Mouse (Mus musculus) cerebellum, adult 11-12 months (tissue): ENCODE measurements around the gene Arid1b.

Experiments
- DNase-seq: peaks from one replicate; pipeline ENCODE4 v3.0.0; 2022

Gene Arid1b

DNA sequence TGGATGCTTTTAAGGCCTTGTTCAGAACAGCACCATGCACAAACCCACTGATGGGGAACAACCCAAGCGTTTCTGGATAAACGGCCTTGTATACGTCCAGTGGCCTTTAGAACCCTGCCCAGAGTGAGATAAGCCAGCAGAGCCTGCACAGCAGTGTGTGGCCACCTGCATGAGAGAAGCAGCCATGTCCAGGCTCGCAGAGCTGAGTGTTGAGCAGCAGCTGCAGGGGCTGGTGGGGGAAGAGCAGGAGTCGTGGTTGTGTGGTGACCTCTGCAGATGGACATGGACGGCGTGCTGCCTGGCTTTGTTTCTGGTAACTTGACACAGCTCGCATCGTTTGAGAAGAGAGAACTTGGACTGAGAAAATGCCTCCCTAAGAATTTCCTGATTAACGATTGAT is 97.8 kb downstream of the Arid1b start:
- DNase-seq: peak; percentile 13

DNA sequence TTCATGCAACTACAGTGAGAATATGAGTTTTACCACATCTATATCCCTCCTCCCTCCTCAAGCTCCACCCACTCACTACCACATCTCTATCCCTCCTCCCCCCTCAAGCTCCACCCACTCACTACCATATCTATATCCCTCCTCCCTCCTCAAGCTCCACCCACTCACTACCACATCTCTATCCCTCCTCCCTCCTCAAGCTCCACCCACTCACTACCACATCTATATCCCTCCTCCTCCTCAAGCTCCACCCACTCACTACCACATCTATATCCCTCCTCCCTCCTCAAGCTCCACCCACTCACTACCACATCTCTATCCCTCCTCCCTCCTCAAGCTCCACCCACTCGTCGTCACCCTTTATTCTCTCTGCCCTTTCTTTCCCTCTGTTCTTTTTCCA is 99.2 kb downstream of the Arid1b start:
- peak; percentile 11 for DNase-seq

DNA sequence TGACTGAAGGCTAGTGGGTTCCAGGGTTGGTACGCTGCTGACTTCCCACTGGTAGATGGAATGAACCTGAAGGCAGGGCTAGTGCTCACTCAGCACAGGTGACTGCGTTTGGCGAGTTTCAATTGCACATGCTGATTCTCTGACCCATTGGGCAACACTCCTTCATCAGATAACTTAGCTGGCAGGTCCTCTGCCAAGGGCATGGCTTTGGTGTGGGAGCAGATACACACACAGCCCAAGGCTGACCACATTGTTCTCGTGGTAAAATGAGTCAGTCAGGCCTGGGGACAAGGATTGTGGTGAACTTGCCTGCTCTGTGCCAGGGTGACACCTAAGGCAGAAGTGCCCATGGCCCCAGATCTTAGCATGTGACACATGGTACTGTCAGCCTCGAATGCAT is 100.5 kb downstream of the Arid1b start:
- DNase-seq: peak; percentile 16

DNA sequence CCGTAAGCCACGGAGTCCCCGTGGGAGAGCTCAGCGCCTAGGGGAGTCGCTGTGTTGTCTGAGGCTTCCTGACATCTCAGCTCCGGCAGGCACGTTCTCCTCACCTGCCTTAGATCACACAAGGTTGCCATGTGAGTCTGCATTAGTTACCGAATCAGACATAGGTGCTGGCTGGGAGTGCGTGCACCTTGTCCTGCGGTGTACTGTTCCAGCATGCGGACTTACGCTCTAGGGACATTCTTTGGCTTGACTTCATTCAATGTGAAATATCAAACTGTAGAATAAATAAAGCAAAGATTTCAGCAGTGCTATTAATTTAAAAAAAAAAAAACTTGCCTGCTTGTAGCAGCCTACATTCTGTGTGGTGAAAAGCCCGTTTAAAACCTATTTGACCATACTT is 101.6 kb downstream of the Arid1b start:
- DNase-seq: no peak

DNA sequence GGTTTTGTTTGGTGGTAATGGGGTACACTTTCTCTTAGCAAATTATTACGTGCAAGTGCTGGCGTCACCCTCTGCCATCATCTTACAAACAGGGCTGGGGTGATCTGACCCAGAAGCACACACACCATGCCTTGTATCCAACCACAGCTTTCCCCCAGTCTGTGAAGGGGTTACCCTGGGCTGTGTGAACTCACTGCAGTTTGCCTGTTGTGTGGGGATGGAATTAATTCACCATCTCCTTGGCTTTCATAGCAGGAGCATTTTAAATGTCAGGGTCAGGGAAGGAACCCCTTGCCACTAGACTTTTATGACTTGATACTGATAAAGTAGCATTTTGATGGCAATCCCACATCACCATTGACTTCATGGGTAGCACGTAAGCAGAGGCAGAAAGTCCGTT is 102.9 kb downstream of the Arid1b start:
- DNase-seq: no peak

DNA sequence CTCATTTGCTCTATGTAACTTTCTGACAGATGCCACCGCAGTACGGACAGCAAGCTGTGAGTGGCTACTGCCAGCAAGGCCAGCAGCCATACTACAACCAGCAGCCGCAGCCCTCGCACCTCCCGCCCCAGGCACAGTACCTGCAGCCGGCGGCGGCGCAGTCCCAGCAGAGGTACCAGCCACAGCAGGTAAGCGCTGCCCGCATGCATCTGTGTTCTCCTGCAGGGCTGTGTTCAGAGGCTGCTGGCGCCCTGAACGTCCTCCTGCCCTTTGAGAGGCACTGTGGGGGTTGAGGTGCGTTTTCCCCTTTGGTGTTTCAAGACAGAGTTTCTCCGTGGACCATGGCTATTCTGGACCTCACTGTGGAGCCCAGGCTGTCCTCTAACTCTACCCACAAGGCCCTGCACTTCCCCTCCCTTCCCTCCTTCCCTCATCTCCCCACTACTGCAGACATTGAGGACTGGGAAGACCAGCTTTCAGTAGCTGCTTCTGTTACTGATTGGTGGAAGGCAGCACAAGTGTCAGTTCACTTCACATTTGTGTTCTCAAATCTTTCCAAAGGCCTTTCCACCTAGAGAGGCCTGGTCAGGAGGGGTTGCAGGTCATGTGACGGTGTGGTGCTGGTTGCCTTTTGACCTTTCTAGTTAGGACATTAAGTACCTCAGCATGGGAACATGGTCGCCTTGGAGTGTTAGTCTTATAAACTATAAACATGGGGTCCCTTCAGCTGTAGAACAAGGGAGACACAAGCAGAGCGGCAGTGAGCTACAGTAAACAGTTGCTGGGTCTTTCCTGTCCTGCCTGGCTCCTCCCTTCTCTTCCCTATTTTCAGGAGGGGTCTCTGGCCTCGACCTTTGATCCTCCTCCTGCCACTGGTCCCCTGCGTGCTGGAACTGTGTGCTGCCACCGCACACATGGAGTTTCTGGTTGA is 103.7 kb downstream of the Arid1b start:
- DNase-seq: peak; percentile 12

DNA sequence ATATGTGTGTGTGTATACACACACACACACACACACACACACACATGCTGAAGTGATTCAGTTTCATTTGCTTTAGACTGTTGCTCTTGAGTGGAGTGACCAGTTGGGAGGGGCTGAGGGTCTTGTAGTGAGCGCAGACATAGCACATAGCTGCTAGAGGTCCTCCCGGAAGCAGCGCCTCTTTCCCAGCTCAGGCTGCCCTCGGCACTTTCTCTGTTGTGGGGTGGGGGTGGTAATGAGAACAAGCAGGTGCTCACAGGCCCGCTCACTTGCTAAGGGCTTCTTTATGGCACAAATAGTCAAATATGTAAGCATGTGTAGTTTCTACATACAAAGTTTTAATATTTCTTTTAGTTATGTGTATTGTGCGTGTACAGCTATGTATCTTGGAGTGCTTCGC is 104.6 kb downstream of the Arid1b start:
- peak; percentile 2 for DNase-seq

DNA sequence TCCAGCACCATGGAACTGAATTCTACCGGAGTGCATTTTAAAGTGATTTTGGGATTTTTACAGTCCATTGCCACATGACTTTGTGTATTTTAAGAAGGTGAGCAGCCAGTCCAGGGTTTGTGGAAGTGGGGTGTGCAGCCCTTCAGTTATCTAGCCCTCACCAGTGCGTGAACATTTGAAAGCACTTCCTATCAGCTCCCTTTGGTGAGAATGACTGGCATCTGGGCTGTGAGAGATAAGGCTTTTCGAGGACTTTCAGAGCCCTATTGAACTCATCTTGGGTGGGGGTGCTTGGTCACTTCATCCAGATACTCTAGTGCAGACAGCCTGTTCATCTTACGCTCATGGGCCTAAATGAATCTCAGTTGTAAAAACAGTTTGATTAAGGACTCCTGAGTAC is 105.1 kb downstream of the Arid1b start:
- DNase-seq: peak; percentile 2

DNA sequence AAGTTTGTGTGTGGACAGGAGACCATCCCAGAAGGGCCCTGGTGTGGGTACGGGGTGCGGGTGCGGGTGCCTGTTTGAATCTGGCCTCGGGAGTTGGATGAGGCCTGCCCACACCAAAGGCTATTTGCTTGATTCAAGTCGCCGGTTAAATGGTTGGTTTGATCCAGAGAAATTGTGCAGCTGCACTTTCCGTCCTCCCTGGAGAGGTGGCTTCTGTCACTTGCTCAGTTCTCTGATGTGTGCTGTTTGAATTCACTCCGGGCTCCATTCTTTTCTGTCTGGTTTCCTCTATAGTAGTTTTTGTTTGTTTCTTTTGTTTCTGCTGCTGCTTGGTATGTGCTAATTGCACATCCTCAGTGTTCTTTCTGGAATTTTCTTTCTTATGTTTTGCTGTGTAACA is 107.0 kb downstream of the Arid1b start:
- DNase-seq: peak; percentile 4

DNA sequence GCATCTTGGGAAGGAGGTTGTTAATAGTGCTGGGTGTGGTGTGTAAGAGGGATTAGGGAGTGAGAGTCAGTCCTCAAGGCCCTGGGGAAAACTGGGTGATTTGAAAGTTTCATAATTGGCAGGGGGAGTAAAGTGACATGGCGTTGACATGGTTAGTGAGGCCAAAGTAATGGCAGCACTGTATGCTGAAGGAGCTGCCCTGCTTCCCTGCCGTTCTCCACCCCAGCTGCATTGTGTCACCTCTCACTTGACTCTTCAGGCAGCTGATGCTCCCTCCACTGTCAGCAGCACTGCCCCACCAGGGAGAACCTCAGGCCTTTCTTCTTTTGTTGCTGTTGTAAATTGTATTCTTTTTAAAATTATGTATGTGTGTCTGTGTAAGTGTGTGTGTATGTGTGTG is 107.8 kb downstream of the Arid1b start:
- DNase-seq: peak; percentile 7

DNA sequence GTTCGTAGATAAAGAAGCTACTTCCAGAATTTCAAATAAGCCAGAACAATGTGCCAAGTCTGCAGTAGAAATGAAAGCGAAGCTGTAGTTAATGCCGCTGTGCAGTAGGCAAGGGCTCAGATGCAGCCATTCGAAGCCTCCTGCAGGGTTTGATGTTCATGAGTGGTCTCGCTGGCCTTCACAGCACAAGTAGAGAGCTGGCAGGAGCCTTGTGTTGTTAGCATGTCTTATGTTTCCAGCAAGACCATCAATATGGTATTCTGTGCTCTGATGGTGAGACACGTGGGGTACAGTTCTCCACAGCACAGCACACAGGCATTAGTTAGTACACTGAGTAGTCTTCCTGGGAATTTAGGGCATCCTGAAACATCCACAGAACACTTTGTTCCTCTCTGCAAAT is 111.6 kb downstream of the Arid1b start:
- peak; percentile 3 for DNase-seq

DNA sequence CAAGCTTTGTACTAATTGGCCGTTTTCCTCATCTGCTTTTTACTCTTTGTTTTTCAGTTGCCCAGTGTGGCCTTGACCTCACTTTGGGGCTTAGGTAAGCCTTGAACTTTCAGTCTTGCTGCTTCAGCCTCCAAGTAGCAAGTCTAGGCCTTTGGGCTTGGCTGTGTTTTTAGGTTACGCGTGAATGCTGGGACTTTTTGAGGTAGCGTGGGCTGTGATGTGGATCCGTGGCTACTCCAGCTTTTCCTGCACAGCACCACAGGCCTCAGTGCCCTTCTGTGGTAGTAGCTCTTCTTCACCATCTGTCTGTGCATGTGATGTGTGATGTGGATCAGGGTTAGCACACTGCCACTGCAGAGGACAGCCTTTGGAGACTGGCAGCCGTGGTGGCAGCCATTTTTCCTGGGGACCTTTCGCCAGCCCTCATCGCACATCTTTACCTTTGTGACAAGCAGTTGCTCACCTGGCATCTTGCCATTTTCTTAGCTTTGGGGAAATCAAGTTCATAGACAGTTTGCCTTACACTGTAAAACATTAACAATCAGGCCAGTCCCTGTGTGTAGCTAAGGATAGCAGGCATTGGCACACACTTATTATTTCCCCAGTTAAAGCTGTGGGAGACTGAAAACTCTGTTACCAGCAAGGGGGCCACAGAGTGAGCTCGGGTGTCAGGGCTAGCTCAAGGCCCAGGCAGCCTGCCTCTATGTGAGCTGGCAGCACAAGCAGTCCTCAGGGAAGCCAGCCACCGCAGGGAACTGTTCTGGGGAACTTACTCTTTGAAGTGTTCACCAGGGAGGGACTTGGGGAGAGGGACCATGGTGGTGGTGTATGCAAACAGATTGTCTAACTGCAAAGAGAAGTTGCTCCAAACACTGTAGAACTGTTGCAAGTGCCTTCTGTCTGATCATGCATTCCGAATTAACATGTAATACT is 112.4 kb downstream of the Arid1b start:
- peak; percentile 35 for DNase-seq

DNA sequence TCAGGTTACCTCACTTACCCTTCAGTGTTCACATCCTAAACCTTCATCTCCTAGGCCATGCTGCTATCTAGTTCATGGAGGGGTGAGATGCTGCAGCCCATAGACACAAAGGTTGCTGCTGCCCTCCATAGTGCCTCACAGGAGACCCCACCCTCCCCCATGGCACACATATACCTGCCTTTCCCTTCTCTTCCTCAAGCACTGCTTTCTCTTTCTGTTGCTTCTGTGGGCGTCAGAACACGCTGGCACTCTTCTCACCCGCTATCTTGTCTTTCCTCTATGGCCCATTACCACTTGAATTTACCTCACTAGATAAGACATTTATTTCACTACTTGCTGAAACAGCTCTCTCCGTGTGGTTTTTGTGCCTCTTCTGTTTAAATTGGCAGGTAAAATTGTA is 113.4 kb downstream of the Arid1b start:
- DNase-seq: peak; percentile 6

DNA sequence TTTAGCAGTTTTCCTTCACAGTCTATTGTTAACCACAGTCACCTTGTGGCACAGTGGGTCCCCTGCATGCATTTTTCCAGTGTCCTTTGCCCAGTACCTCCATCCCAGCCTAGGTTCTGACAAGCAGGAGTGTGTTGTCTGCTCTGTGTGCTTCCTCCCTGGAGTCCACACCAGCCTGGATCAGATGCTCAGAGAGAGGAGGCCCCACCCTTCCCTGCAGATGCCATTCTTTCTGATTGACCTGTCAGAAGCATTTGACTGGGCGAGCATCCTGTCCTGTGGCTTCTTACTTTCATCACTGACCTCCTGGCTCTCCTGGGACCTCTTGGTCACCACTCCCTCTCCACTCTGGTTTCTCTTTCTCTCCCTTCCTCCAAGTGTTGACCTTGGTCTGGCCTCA is 113.9 kb downstream of the Arid1b start:
- no peak for DNase-seq

DNA sequence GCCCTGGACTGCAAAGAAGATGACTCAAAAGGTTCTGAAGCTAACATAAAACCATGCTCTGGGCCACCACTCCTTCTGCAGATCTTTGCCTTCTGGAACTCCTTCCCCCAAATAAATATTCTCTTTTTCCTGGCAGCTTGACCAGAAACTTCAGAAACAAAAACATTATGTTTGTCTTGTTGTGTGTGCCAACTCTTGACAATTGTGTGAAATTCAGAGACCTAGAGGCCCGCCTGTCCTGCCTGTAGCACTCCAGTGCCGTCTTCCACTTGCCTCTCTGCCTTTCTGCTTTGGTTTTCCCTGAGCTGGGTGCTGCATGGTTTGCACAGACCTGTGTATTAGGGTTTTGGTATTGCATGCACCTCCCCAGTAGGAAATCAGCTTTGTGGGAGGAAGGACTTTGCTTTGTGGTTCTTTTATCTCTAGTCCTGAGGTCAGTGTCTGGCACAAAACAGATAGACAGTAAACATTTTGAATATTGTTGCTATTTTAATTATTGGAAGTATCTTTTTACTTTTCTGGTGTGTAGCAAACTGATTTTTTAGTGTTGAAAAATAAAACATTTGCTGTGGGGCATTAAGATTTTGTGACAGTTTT is 114.5 kb downstream of the Arid1b start:
- peak; percentile 8 for DNase-seq

DNA sequence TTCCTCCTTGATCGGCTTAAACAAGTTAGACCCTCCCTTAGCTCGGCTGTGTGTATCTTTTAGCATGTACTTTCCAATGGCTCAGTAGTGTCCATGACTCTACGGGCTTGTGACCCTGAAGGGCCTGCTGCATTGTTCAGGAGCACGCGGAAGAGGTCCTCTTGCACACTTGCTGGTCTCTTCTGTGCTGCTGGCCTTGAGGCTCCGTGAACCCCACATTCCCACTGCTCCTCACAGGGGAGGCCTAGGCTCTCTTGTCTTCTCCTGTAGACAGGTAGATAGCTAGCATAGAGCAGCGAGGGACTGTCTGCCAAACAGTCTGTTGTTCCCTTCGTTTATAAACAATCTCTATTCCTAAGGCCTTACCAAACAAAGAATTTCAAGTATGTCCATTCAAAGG is 115.2 kb downstream of the Arid1b start:
- DNase-seq: peak; percentile 11

DNA sequence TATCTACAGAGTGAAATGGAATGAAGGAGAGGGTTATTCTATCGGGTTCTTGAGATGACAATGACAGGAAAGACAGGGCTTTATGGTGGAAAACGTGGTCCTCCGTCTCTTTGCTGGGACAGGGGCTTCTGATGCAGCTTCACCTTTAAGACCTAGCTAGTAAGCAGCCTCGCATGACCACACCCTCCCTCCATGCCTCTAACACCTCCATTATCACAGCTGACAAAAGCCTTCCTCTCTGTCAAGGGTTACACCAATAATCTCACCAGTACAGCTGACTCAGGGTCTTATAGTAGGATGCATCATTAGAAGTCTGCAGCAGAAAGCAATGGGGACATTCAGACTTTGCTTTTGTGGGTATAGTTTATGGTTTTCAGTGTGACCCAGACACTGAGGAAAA is 116.0 kb downstream of the Arid1b start:
- DNase-seq: no peak

DNA sequence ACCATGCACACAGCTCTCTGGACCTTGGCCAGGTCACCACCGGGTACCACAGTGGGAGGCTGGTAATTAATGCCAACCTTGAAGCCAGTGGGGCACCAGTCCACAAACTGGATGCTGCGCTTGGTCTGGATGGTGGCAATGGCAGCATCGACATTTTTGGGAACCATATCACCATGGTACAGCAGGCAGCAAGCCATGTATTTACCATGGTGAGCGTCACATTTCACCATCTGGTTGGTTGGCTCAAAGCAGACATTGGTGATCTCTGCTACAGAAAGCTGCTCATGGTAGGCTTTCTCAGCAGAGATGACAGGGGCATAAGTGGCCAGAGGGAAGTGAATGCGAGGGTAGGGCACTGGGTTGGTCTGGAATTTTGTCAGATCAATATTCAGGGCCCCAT is 116.8 kb downstream of the Arid1b start:
- DNase-seq: peak; percentile 63

DNA sequence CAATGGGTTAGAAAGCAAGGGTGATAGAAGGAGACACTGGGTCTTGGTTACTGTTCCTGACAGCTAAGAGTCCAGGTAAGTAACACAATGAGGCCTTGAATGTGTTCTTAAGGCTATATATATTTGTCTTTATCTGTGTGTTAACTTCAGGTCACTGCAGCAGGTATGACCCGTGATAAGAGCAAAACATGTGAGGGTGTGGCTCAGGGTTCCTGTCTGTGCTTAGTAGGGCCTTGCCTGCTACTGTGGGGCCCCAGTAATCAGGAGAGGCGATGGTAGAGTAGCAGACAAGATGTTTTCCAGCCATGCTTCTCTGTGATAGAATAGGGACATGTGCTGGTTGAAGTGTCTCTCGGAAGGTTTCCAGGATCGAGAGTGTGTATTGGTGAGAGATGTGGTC is 118.0 kb downstream of the Arid1b start:
- DNase-seq: no peak

DNA sequence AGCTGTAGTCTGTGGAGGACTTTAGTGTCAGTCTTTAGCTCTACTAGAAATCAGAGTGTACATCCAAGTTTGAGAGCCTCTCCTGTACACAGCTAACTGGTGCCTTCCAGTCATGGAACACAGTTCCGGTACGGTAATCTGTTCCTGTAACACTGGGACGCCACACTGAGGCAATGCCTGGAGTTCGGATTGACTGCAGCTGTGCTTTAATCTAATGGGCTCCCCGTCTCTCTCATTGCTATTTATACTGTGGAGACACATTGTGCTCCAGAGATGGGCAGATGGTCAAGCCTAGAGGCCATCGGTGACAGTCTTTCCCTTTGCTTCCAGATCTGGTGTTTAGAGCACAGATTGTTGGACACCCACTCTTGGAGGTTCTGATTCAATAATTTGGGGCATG is 121.8 kb downstream of the Arid1b start:
- DNase-seq: peak; percentile 81

DNA sequence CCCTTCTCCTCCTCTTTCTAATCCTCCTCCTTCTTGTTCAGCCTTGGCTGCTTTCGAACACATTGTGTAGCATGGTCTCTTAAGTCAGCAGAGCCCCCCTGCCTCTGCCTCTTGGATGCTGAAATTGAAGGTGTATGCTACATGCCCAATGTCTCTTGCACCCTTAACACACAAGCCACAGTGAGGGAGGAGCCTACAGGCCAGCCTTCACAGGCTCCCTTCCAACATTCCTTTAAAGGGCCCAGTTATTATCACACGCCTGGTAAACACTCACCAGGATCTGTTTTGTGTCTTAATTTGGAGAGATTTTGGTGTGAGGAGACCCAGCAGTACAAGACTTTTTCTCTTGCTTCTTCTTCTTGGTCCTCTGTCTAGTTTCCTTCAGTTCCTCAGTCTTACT is 122.9 kb downstream of the Arid1b start:
- no peak for DNase-seq

DNA sequence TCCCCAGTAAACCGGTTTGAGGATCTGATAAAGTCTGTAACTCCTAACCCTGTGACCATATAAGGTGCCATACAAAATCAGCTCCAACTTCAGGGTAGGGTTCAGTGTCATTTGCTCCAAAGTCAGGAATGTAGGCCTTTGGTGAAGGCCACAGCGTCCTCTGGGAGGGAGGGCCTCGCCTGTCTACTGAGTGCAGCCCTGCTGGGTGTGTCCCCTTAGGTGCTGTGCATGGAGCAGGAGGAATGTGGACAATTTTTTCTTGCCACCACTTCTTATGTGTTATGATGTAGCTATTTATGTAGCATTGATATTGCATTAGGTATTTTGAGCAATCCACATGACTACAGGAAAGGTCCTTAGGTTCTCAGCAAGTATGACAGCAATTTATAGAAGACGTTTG is 124.0 kb downstream of the Arid1b start:
- DNase-seq: no peak

DNA sequence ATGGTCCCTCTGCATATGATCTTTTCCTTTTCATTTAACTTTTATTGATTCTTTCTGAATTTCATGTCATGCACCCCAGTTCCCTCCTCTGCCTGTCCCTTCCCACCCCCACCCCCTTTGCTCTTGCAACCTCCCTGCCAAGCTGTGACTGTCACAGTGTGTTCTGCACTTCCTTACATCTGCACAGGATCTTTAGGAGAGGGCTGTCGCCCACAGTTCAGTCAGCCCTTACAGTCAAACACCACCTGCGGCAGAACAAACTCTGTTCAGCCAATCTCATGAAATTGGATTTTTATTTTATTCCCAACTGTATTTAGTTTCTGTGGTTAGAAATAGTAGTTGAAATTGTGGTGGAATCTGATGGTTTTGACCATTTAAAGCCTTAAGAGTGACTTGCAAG is 130.5 kb downstream of the Arid1b start:
- DNase-seq: no peak
